Mouse (Mus musculus) kidney, adult 9 months (tissue): ENCODE measurements around the gene Pnmt.
"Not testable (repeated sequence)": the region's sequence is repeated elsewhere in the genome, so short reads cannot be mapped to it uniquely, and the experiment has no call there.

Source experiments
- DNase-seq: peaks from one replicate; pipeline ENCODE4 v3.0.0; 2022

The Pnmt gene

GRCm38 (mm10) chr11:98358161-98359083 lies 27.8 kb upstream of the Pnmt start, which contains the start of gene Stard3:
TSS of gene Stard3 (plus strand) at chr11:98358368.
- peak; percentile 92 for DNase-seq

GRCm38 (mm10) chr11:98360866-98361521 lies 25.3 kb upstream of the Pnmt start:
- no peak for DNase-seq

- no peak for DNase-seq
These were observed 22.4 kb upstream of the Pnmt start for GRCm38 (mm10) chr11:98363817-98364216.

GRCm38 (mm10) chr11:98364410-98364809 lies 21.8 kb upstream of the Pnmt start:
- no peak for DNase-seq

- DNase-seq: no peak
These were observed 20.0 kb upstream of the Pnmt start for GRCm38 (mm10) chr11:98366290-98366689.

- no peak for DNase-seq
These were observed 18.9 kb upstream of the Pnmt start for GRCm38 (mm10) chr11:98367171-98367862.

GRCm38 (mm10) chr11:98367863-98368186 lies 18.4 kb upstream of the Pnmt start:
- DNase-seq: no peak

GRCm38 (mm10) chr11:98369337-98369736 lies 16.9 kb upstream of the Pnmt start:
- no peak for DNase-seq

GRCm38 (mm10) chr11:98370588-98370987 lies 15.7 kb upstream of the Pnmt start:
- DNase-seq: no peak

- no peak for DNase-seq
These were observed 14.6 kb upstream of the Pnmt start for GRCm38 (mm10) chr11:98371556-98372240.

- peak; percentile 66 for DNase-seq
These were observed 13.8 kb upstream of the Pnmt start for GRCm38 (mm10) chr11:98372406-98372805.

- no peak for DNase-seq
These were observed 13.0 kb upstream of the Pnmt start for GRCm38 (mm10) chr11:98373244-98373643.

- no peak for DNase-seq
These were observed 12.0 kb upstream of the Pnmt start for GRCm38 (mm10) chr11:98374266-98374665.

GRCm38 (mm10) chr11:98376756-98377155 lies 9.5 kb upstream of the Pnmt start:
- DNase-seq: no peak

GRCm38 (mm10) chr11:98377787-98378186 lies 8.5 kb upstream of the Pnmt start:
- no peak for DNase-seq

- no peak for DNase-seq
These were observed 6.9 kb upstream of the Pnmt start for GRCm38 (mm10) chr11:98379379-98379778.

GRCm38 (mm10) chr11:98380106-98380505 lies 6.1 kb upstream of the Pnmt start:
- peak; percentile 57 for DNase-seq

GRCm38 (mm10) chr11:98381651-98382050 lies 4.6 kb upstream of the Pnmt start:
- DNase-seq: no peak

GRCm38 (mm10) chr11:98382405-98382804 lies 3.8 kb upstream of the Pnmt start:
- not testable (repeated sequence) for DNase-seq

GRCm38 (mm10) chr11:98383261-98384030 lies 2.8 kb upstream of the Pnmt start, which contains the start of gene Tcap:
TSS of gene Tcap (plus strand) at chr11:98383811.
- no peak for DNase-seq

GRCm38 (mm10) chr11:98384216-98384615 lies 2.0 kb upstream of the Pnmt start:
- DNase-seq: no peak
